Mouse (Mus musculus) limb, embryonic 14.5 days (tissue): ENCODE measurements around the gene Acap1. TPM values are rescaled to one million over a fixed set of nuclear protein-coding genes. Genes with fewer than 3 reads are reported as not detected.

Source experiments
- ATAC-seq: fragments of 200-750 bp; cut with Nextera tagmentation; 2 replicates; pipeline ENCODE4 v1.8.0; 2017; ENCODE audit warnings: low read depth, moderate number of reproducible peaks, moderate TSS enrichment; ENCODE audit not compliant: low FRiP score
- DNase-seq: peaks from one replicate; pipeline ENCODE4 v3.0.0-alpha.2; 2015; ENCODE audit warnings: low spot score
- H3K27ac ChIP-seq: fragments of 300-500 bp; sonication (generic); replicated peaks from 2 replicates; pipeline ENCODE4 v1.5.1; 2014; ENCODE audit warnings: low read depth, mild to moderate bottlenecking, low read length, moderate library complexity, mixed read lengths
- H3K27me3 ChIP-seq: fragments of 300-500 bp; sonication (generic); 2 replicates; pipeline ENCODE4 v1.6.1; 2014; ENCODE audit warnings: low read length, mixed read lengths; ENCODE audit not compliant: control insufficient read depth, insufficient read depth
- H3K36me3 ChIP-seq: fragments of 300-500 bp; sonication (generic); 2 replicates; pipeline ENCODE4 v1.6.1; 2014; ENCODE audit warnings: mild to moderate bottlenecking, low read length, moderate library complexity, mixed read lengths; ENCODE audit not compliant: control insufficient read depth, insufficient read depth
- H3K4me1 ChIP-seq: fragments of 300-500 bp; sonication (generic); 2 replicates; pipeline ENCODE4 v1.6.1; 2014; ENCODE audit warnings: antibody characterized with exemption, low read length, mixed read lengths; ENCODE audit not compliant: control insufficient read depth, insufficient read depth
- H3K4me2 ChIP-seq: fragments of 300-500 bp; sonication (generic); replicated peaks from 2 replicates; pipeline ENCODE4 v1.6.1; 2014; ENCODE audit warnings: low read depth, mild to moderate bottlenecking, low read length, moderate library complexity; ENCODE audit not compliant: severe bottlenecking
- H3K4me3 ChIP-seq: fragments of 300-500 bp; sonication (generic); replicated peaks from 2 replicates; pipeline ENCODE4 v1.5.1; 2014; ENCODE audit warnings: low read length
- H3K9ac ChIP-seq: fragments of 300-500 bp; sonication (generic); 2 replicates; pipeline ENCODE4 v1.6.1; 2014; ENCODE audit warnings: mild to moderate bottlenecking, low read depth, low read length, moderate library complexity; ENCODE audit not compliant: severe bottlenecking
- H3K9me3 ChIP-seq: fragments of 300-500 bp; sonication (generic); 2 replicates; pipeline ENCODE4 v1.6.1; 2016; ENCODE audit warnings: low read length; ENCODE audit not compliant: control insufficient read depth
- POLR2A ChIP-seq: fragments of 200-500 bp; IDR thresholded peaks from 2 replicates; pipeline ENCODE4 v1.8.0; 2012; ENCODE audit warnings: inconsistent platforms, mild to moderate bottlenecking, moderate library complexity, borderline replicate concordance; ENCODE audit not compliant: insufficient read depth, insufficient read length; ENCODE audit errors: extremely low read depth
- WGBS: fragments of 180-500 bp; shearing (Covaris S2); extraction: QIAGEN DNeasy Blood & Tissue Kit; methylation state at CpG from one replicate; pipeline ENCODE4 v1.1.7; 2014; 5-methylcytosine and 5-hydroxymethylcytosine counted together
- polyA plus RNA-seq, 2 experiments: library from polyadenylated mRNA; depleted of rRNA in 1 of 2; stranded (reverse) in 1 of 2; unstranded in 1 of 2; fragments of >200 nt; fragmentation: Nextera tagmentation in 1 of 2; extraction: Ambion mirVana in 1 of 2; gene quantifications; 2 replicates each; pipeline versions ENCODE4 v1.2.1 to v1.2.3; 2012 to 2014

Gene Acap1
- polyA plus RNA-seq, 2 experiments = 2.1 TPM

- H3K9ac ChIP-seq = peak within 1 kb of the TSS; percentile 95
- H3K27ac ChIP-seq = peak within 1 kb of the TSS; percentile 98
- peak; percentile 93 for ATAC-seq
- DNase-seq = peak; percentile 93
- H3K27me3 ChIP-seq = no peaks in the 10 kb centered on the region
- H3K36me3 ChIP-seq = peaks cover 26% of the 10 kb centered on the region
- H3K9me3 ChIP-seq = no peaks in the 10 kb centered on the region
- peak; percentile 90; the same call in 1 of the 2 replicates for TF ChIP-seq POLR2A
- peaks cover 12% of the 10 kb centered on the region for H3K4me1 ChIP-seq
- H3K4me2 ChIP-seq = peak within 1 kb of the TSS; percentile 75
- peak within 1 kb of the TSS; percentile 91 for H3K4me3 ChIP-seq
- WGBS = under 1% methylated on average over 37 of the region's 38 CpGs
These were observed 5.4 kb upstream of the Acap1 start, which contains the start of the genes 2810408A11Rik and Neurl4 for GRCm38 (mm10) chr11:69900471-69901405. Gene 2810408A11Rik (minus strand): TSS chr11:69900987. Gene Neurl4 (plus strand): TSS chr11:69901072.

- 0 out of 2 replicates have a peak overlapping the region, but pooled peaks have one; percentile 98 for H3K27ac ChIP-seq
- H3K4me1 ChIP-seq = peaks cover 12% of the 10 kb centered on the region
- H3K4me2 ChIP-seq = peak overlapping the region; percentile 75
- 19% methylated on average over 4 of the region's 4 CpGs for WGBS
- H3K4me3 ChIP-seq = peak overlapping the region; percentile 91
- peaks cover 18% of the 10 kb centered on the region for H3K36me3 ChIP-seq
- ATAC-seq (no peak), DNase-seq (no peak)
- H3K27me3 ChIP-seq = no peaks in the 10 kb centered on the region
- no peaks in the 10 kb centered on the region for H3K9me3 ChIP-seq
- no peak for TF ChIP-seq POLR2A
- H3K9ac ChIP-seq = peak overlapping the region; percentile 95
These were observed 4.5 kb upstream of the Acap1 start for GRCm38 (mm10) chr11:69899870-69900269.

GRCm38 (mm10) chr11:69894671-69895070 is 668 bp downstream of the Acap1 start:
- 61% methylated on average over 5 of the region's 5 CpGs for WGBS
- H3K36me3 ChIP-seq = no peaks in the 10 kb centered on the region
- H3K4me3 ChIP-seq = no peak overlapping the region
- ATAC-seq (no peak), DNase-seq (no peak)
- peaks cover 4% of the 10 kb centered on the region for H3K4me1 ChIP-seq
- no peak overlapping the region for H3K4me2 ChIP-seq
- no peak for TF ChIP-seq POLR2A
- no peaks in the 10 kb centered on the region for H3K9me3 ChIP-seq
- no peaks in the 10 kb centered on the region for H3K27me3 ChIP-seq
- no peak overlapping the region for H3K9ac ChIP-seq
- H3K27ac ChIP-seq = no peak overlapping the region

GRCm38 (mm10) chr11:69891482-69891881 is 3.9 kb downstream of the Acap1 start:
- no peak for TF ChIP-seq POLR2A
- H3K4me2 ChIP-seq = no peak overlapping the region
- 81% methylated on average over 4 of the region's 4 CpGs for WGBS

GRCm38 (mm10) chr11:69886907-69887635 is 8.3 kb downstream of the Acap1 start:
- Histone ChIP-seq H3K4me1 (no peaks in the 10 kb centered on the region), H3K9me3 (no peaks in the 10 kb centered on the region), H3K36me3 (no peaks in the 10 kb centered on the region), H3K9ac (no peak overlapping the region), H3K27me3 (no peaks in the 10 kb centered on the region), H3K27ac (no peak overlapping the region), H3K4me3 (no peak overlapping the region), H3K4me2 (no peak overlapping the region)
- no peak for ATAC-seq
- no peak for DNase-seq
- 71% methylated on average over 8 of the region's 8 CpGs for WGBS
- TF ChIP-seq POLR2A = no peak

More at GRCm38 (mm10) chr11:69891482-69891881, 3.9 kb downstream of the Acap1 start:
- no peaks in the 10 kb centered on the region for H3K36me3 ChIP-seq
- H3K9ac ChIP-seq = no peak overlapping the region
- ATAC-seq (no peak), DNase-seq (no peak)
- H3K4me1 ChIP-seq = no peaks in the 10 kb centered on the region
- H3K27ac ChIP-seq = no peak overlapping the region
- H3K27me3 ChIP-seq = no peaks in the 10 kb centered on the region
- H3K9me3 ChIP-seq = no peaks in the 10 kb centered on the region
- no peak overlapping the region for H3K4me3 ChIP-seq
